Mouse (Mus musculus) CH12.LX (cell line): ENCODE data around the gene Ssbp4.

Experiments used
- CTCF ChIP-seq, 2 experiments: IDR thresholded peaks in 1 of 2; conservative IDR thresholded peaks in 1 of 2; 2 replicates each; pipeline ENCODE4 v1.5.1; 2011 to 2012; ENCODE audit warnings: low read depth in 2 of 2, low read length in 2 of 2, improper control_type of control experiment in 1 of 2, inconsistent platforms in 1 of 2, mild to moderate bottlenecking in 1 of 2, moderate library complexity in 1 of 2
- NRF1 ChIP-seq: IDR thresholded peaks from 2 replicates; pipeline ENCODE4 v1.6.1; 2014; ENCODE audit warnings: low read depth, mild to moderate bottlenecking, inconsistent platforms, low read length, improper control_type of control experiment, moderate library complexity

DNA sequence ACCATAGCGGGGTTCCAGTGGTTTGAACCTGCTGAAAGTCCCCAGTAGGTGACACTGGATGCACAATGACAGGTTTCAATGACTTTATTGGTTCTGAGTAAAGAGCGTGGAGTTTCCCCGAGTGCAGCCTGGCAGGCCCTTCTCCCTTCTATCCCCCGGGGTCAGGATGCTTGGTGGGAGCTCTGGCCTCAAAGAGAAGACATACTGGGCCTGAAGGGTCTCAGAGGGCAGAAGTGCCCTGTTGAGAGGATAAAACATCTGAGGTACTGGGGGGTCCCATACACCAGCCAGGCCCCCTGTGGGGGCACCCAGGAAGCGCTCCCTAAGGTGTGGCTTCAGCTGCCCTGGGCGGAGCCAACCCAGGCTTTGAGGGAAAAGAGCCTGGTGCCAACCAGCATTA lies 37.7 kb upstream of the Ssbp4 start:
- TF ChIP-seq NRF1, result no peak
- no peak for TF ChIP-seq CTCF (conservative IDR thresholded peaks at IDR 0.05 in 1 of 2, IDR thresholded peaks at IDR 0.05 in 1 of 2; ENCODE audit: low read depth in 2 of 2, low read length in 2 of 2)
